ENCODE assay signal across 22 mouse cellular contexts in genomic region chr1:34017323-34017722, GRCm38 (mm10).
DNase-seq lines count a peak whose midpoint lies in the region; ATAC-seq and TF ChIP-seq lines count a peak whose summit lies in the region.
"Had no signal": no experiment of that assay in that cellular context is flagged by ENCODE, and none has a peak within 500 bp of the region (broad histone marks: within the 10 kb centered on the region; RNA-seq: fewer than 3 reads in every experiment).

No protein-coding gene starts in this region.

- H3K9ac ChIP-seq in hindbrain, embryonic 12.5 days: no peak overlapping the region
- H3K9ac ChIP-seq in kidney, embryonic 16.5 days (replicated peaks; ENCODE audit: low read length): no peak overlapping the region
- no peak overlapping the region for H3K9ac ChIP-seq in limb, embryonic 13.5 days
- H3K9ac ChIP-seq: forebrain, embryonic 12.5 days; forebrain, postnatal 0 days had no signal

- H3K4me3 ChIP-seq in hindbrain, embryonic 12.5 days: no peak overlapping the region
- no peak overlapping the region for H3K4me3 ChIP-seq in hindbrain, embryonic 10.5 days
- H3K4me3 ChIP-seq in kidney, embryonic 16.5 days (ENCODE audit: low read length): no peak overlapping the region
- no peak overlapping the region for H3K4me3 ChIP-seq in cortical plate, adult 2 months (ENCODE audit: insufficient read depth, low read length)
- no peak overlapping the region for H3K4me3 ChIP-seq in limb, embryonic 13.5 days
- H3K4me3 ChIP-seq: forebrain, embryonic 12.5 days; heart, embryonic 10.5 days had no signal

- H3K27me3 ChIP-seq in hindbrain, embryonic 12.5 days: no peaks in the 10 kb centered on the region
- H3K27me3 ChIP-seq in hindbrain, embryonic 10.5 days (ENCODE audit: insufficient read depth, poor library complexity, severe bottlenecking): no peaks in the 10 kb centered on the region
- no peaks in the 10 kb centered on the region for H3K27me3 ChIP-seq in kidney, embryonic 16.5 days (ENCODE audit: insufficient read depth, low read length)
- H3K27me3 ChIP-seq in limb, embryonic 13.5 days: no peaks in the 10 kb centered on the region
- H3K27me3 ChIP-seq: CH12.LX; forebrain, embryonic 12.5 days; Patski had no signal

- no peak for ATAC-seq in hindbrain, embryonic 12.5 days (ENCODE audit: low FRiP score)
- peak; percentile 77 for ATAC-seq in kidney, embryonic 16.5 days (ENCODE audit: low FRiP score, low TSS enrichment)
- no peak for ATAC-seq in limb, embryonic 13.5 days (ENCODE audit: low FRiP score, low read depth)
- ATAC-seq: activated CD4-positive, CD25-positive, alpha-beta regulatory T cell, adult 4 months; hindbrain, embryonic 16.5 days; inflammation-experienced regulatory T-cells, adult 6 months; Patski had no signal

- H3K9me3 ChIP-seq in hindbrain, embryonic 12.5 days (replicated peaks): no peaks in the 10 kb centered on the region
- H3K9me3 ChIP-seq in hindbrain, embryonic 10.5 days: no peaks in the 10 kb centered on the region
- no peaks in the 10 kb centered on the region for H3K9me3 ChIP-seq in kidney, embryonic 16.5 days (ENCODE audit: low read length)
- no peaks in the 10 kb centered on the region for H3K9me3 ChIP-seq in limb, embryonic 13.5 days
- H3K9me3 ChIP-seq: forebrain, embryonic 12.5 days; heart, embryonic 10.5 days had no signal

- TF ChIP-seq CTCF in cortical plate, adult 2 months (IDR thresholded peaks at IDR 0.05; ENCODE audit: extremely low read depth, insufficient read depth, low read length): no peak

- H3K4me2 ChIP-seq in hindbrain, embryonic 12.5 days (replicated peaks): no peak overlapping the region
- H3K4me2 ChIP-seq in kidney, embryonic 16.5 days (replicated peaks; ENCODE audit: low read depth, low read length): peak overlapping the region; percentile 25
- H3K4me2 ChIP-seq in limb, embryonic 13.5 days (replicated peaks): peak overlapping the region; percentile 37
- H3K4me2 ChIP-seq: forebrain, embryonic 12.5 days had no signal

- 83% methylated on average over 4 of the region's 4 CpGs for WGBS in hindbrain, embryonic 12.5 days
- 91% methylated on average over 4 of the region's 4 CpGs for WGBS in hindbrain, embryonic 10.5 days
- 66% methylated on average over 4 of the region's 4 CpGs for WGBS in kidney, embryonic 16.5 days
- 93% methylated on average over 4 of the region's 4 CpGs for WGBS in limb, embryonic 13.5 days

- H3K36me3 ChIP-seq in hindbrain, embryonic 12.5 days: no peaks in the 10 kb centered on the region
- no peaks in the 10 kb centered on the region for H3K36me3 ChIP-seq in hindbrain, embryonic 10.5 days
- H3K36me3 ChIP-seq in kidney, embryonic 16.5 days (ENCODE audit: insufficient read depth, low read length): no peaks in the 10 kb centered on the region
- no peaks in the 10 kb centered on the region for H3K36me3 ChIP-seq in limb, embryonic 13.5 days
- H3K36me3 ChIP-seq: forebrain, embryonic 12.5 days; heart, embryonic 10.5 days had no signal

- 0 out of 2 replicates have a peak overlapping the region, but pooled peaks have one; percentile 8 for H3K27ac ChIP-seq in hindbrain, embryonic 12.5 days
- H3K27ac ChIP-seq in hindbrain, embryonic 10.5 days: no peak overlapping the region
- H3K27ac ChIP-seq in kidney, embryonic 16.5 days (ENCODE audit: low read length): peak overlapping the region; percentile 52; the same call in 1 of the 2 replicates
- peak overlapping the region; percentile 18; the same call in 1 of the 2 replicates for H3K27ac ChIP-seq in cortical plate, adult 2 months (ENCODE audit: insufficient read depth, low read length)
- H3K27ac ChIP-seq in limb, embryonic 13.5 days: 0 out of 2 replicates have a peak overlapping the region, but pooled peaks have one; percentile 39
- H3K27ac ChIP-seq: forebrain, embryonic 12.5 days; heart, embryonic 10.5 days had no signal

- no peak for TF ChIP-seq POLR2A in cortical plate, adult 2 months (IDR thresholded peaks at IDR 0.05; ENCODE audit: extremely low read depth, insufficient read depth, low read length)

- no peak for DNase-seq in hindbrain, embryonic 10.5 days (ENCODE audit: low spot score)
- DNase-seq in kidney, postnatal 14 days: no peak
- no peak for DNase-seq in liver
- DNase-seq: adrenal gland, postnatal 14 days; cerebellum, adult 11-12 months; cerebellum, adult 9-10 months; cerebellum, postnatal 25 days; forebrain, postnatal 0 days; heart, adult 18-20 months; heart, postnatal 10 days; heart, postnatal 4 days had no signal

- peaks cover 21% of the 10 kb centered on the region for H3K4me1 ChIP-seq in hindbrain, embryonic 12.5 days
- peaks cover 35% of the 10 kb centered on the region for H3K4me1 ChIP-seq in hindbrain, embryonic 10.5 days (replicated peaks)
- H3K4me1 ChIP-seq in kidney, embryonic 16.5 days (ENCODE audit: insufficient read depth, low read length): peaks cover 10% of the 10 kb centered on the region; the same call in 1 of the 2 replicates
- peaks cover 10% of the 10 kb centered on the region for H3K4me1 ChIP-seq in cortical plate, adult 2 months (ENCODE audit: control insufficient read depth, insufficient read depth, low read length)
- H3K4me1 ChIP-seq in limb, embryonic 13.5 days: peaks cover 60% of the 10 kb centered on the region
